Mouse (Mus musculus): Measurements from ENCODE around the gene Brat1.

DNA sequence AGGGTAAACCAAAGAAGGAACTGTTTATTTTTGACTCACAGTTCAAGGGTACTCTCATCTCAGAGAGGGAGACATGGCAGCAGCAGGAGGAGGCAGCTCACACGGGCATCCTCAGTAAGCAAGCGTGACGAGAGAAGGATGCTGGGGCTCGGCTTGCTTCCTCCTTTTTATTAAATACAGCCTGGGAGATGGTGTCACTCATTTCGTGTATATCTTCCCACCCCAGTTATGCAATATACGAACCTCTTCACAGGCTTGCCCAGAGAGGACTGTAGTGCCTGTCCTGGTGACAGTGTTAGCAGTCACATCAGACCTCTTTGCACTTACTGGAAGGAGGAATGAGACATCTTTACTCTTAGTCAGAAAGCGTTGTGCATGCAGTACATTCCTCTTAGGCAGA is 16.0 kb downstream of the Brat1 start:
- TF ChIP-seq CTCF (IDR thresholded peaks at IDR 0.05; ENCODE audit: control insufficient read depth, insufficient read depth, low read length), result no peak
- no peak for TF ChIP-seq POLR2A (IDR thresholded peaks at IDR 0.05; ENCODE audit: borderline replicate concordance, control insufficient read depth, low read depth, low read length)

All from bone marrow, adult 2 months (tissue).